ENCODE assay signal across 8 mouse cellular contexts in genomic region chr14:52100170-52100960, GRCm38 (mm10). TPM values are rescaled to one million over a fixed set of nuclear protein-coding genes. Genes with fewer than 3 reads are reported as not detected.
A peak's percentile ranks its signal among the peaks of the same experiment; 100 is the strongest.
DNase-seq lines count a peak whose midpoint lies in the region; ATAC-seq and TF ChIP-seq lines count a peak whose summit lies in the region.
"Had no signal": no experiment of that assay in that cellular context is flagged by ENCODE, and none has a peak within 500 bp of the region (broad histone marks: within the 10 kb centered on the region; RNA-seq: fewer than 3 reads in every experiment).

No protein-coding gene starts in this region.

- H3K4me2 ChIP-seq in limb, embryonic 12.5 days, result peak overlapping the region; percentile 63
- 0 out of 2 replicates have a peak overlapping the region, but pooled peaks have one; percentile 6 for H3K4me2 ChIP-seq in embryonic facial prominence, embryonic 15.5 days (replicated peaks)
- H3K4me2 ChIP-seq in intestine, embryonic 15.5 days (replicated peaks), result peak overlapping the region; percentile 36
- peak overlapping the region; percentile 61 for H3K4me2 ChIP-seq in myocyte (ENCODE audit: low read depth)

- H3K9ac ChIP-seq in limb, embryonic 12.5 days (replicated peaks), result no peak overlapping the region
- H3K9ac ChIP-seq in embryonic facial prominence, embryonic 15.5 days, result no peak overlapping the region
- H3K9ac ChIP-seq in intestine, embryonic 15.5 days, result no peak overlapping the region

- peaks cover 30% of the 10 kb centered on the region for H3K36me3 ChIP-seq in limb, embryonic 12.5 days
- peaks cover 58% of the 10 kb centered on the region for H3K36me3 ChIP-seq in limb, embryonic 10.5 days
- peaks cover 5% of the 10 kb centered on the region for H3K36me3 ChIP-seq in embryonic facial prominence, embryonic 15.5 days
- H3K36me3 ChIP-seq in intestine, embryonic 15.5 days, result 0 out of 2 replicates have a peak, but pooled peaks cover 9% of the 10 kb centered on the region
- peaks cover 24% of the 10 kb centered on the region for H3K36me3 ChIP-seq in myocyte (ENCODE audit: control insufficient read depth, insufficient read depth)

- H3K4me1 ChIP-seq in limb, embryonic 12.5 days (replicated peaks), result peaks cover 19% of the 10 kb centered on the region
- H3K4me1 ChIP-seq in limb, embryonic 10.5 days, result peaks cover 21% of the 10 kb centered on the region
- H3K4me1 ChIP-seq in embryonic facial prominence, embryonic 15.5 days, result peaks cover 21% of the 10 kb centered on the region
- peaks cover 15% of the 10 kb centered on the region; the same call in 1 of the 2 replicates for H3K4me1 ChIP-seq in intestine, embryonic 15.5 days (replicated peaks)

- no peak for DNase-seq in limb, embryonic 10.5 days (ENCODE audit: low spot score)
- DNase-seq in c-Kit-positive CD71-positive TER-119-positive erythroid progenitor cells, embryonic 14.5 days (ENCODE audit: low spot score), result no peak
- no peak for DNase-seq in thymus, postnatal 14 days
- DNase-seq: kidney, postnatal 10 days had no signal

- peaks cover 84% of the 10 kb centered on the region for H3K79me2 ChIP-seq in myocyte (ENCODE audit: control insufficient read depth, insufficient read depth)

- no peak for TF ChIP-seq POLR2A in myocyte (IDR thresholded peaks at IDR 0.05; ENCODE audit: insufficient read length, low read depth)

- no peaks in the 10 kb centered on the region for H3K27me3 ChIP-seq in limb, embryonic 12.5 days
- no peaks in the 10 kb centered on the region for H3K27me3 ChIP-seq in limb, embryonic 10.5 days (ENCODE audit: low read depth, poor library complexity, severe bottlenecking)
- H3K27me3 ChIP-seq in embryonic facial prominence, embryonic 15.5 days, result no peaks in the 10 kb centered on the region
- H3K27me3 ChIP-seq in intestine, embryonic 15.5 days (replicated peaks), result no peaks in the 10 kb centered on the region
- H3K27me3 ChIP-seq in myocyte (ENCODE audit: control insufficient read depth, insufficient read depth, insufficient read length), result no peaks in the 10 kb centered on the region

- WGBS in limb, embryonic 12.5 days, result 76% methylated on average over 5 of the region's 5 CpGs
- 83% methylated on average over 5 of the region's 5 CpGs for WGBS in limb, embryonic 10.5 days
- WGBS in embryonic facial prominence, embryonic 15.5 days, result 60% methylated on average over 5 of the region's 5 CpGs
- 60% methylated on average over 5 of the region's 5 CpGs for WGBS in intestine, embryonic 15.5 days

- no peak overlapping the region for H3K27ac ChIP-seq in limb, embryonic 12.5 days
- no peak overlapping the region for H3K27ac ChIP-seq in limb, embryonic 10.5 days
- H3K27ac ChIP-seq in embryonic facial prominence, embryonic 15.5 days (replicated peaks), result no peak overlapping the region
- no peak overlapping the region for H3K27ac ChIP-seq in intestine, embryonic 15.5 days

- H3ac ChIP-seq in myocyte (ENCODE audit: control insufficient read depth, insufficient read length), result no peak overlapping the region

- H3K4me3 ChIP-seq in limb, embryonic 12.5 days (replicated peaks), result no peak overlapping the region
- H3K4me3 ChIP-seq in limb, embryonic 10.5 days, result no peak overlapping the region
- H3K4me3 ChIP-seq in embryonic facial prominence, embryonic 15.5 days (replicated peaks), result no peak overlapping the region
- H3K4me3 ChIP-seq in intestine, embryonic 15.5 days (replicated peaks), result no peak overlapping the region
- H3K4me3 ChIP-seq in myocyte, result no peak overlapping the region

- ATAC-seq in limb, embryonic 12.5 days (ENCODE audit: insufficient number of reproducible peaks, insufficient read depth, low FRiP score, low TSS enrichment, low read depth), result no peak
- ATAC-seq in embryonic facial prominence, embryonic 15.5 days (ENCODE audit: insufficient number of reproducible peaks, low FRiP score, low TSS enrichment, low read depth), result no peak
- ATAC-seq in intestine, embryonic 15.5 days, result no peak

- H3K9me3 ChIP-seq in limb, embryonic 12.5 days, result no peaks in the 10 kb centered on the region
- H3K9me3 ChIP-seq in limb, embryonic 10.5 days (replicated peaks), result no peaks in the 10 kb centered on the region
- H3K9me3 ChIP-seq in embryonic facial prominence, embryonic 15.5 days (replicated peaks), result no peaks in the 10 kb centered on the region
- no peaks in the 10 kb centered on the region for H3K9me3 ChIP-seq in intestine, embryonic 15.5 days

TF ChIP-seq in myocyte, 11 proteins besides CTCF, POLR2A, EP300 and RAD21:
- TF ChIP-seq TCF3 (IDR thresholded peaks at IDR 0.05; ENCODE audit: insufficient read length, low read depth) (no peak), MYOD1 (IDR thresholded peaks at IDR 0.05; ENCODE audit: control insufficient read depth in 1 of 3, insufficient read length in 2 of 3, low read depth in 2 of 3) (no peak), SRF (IDR thresholded peaks at IDR 0.05; ENCODE audit: control insufficient read depth, insufficient read length, low read depth) (no peak), MAX (IDR thresholded peaks at IDR 0.05; ENCODE audit: low read depth) (no peak), TCF12 (IDR thresholded peaks at IDR 0.05; ENCODE audit: insufficient read depth, poor library complexity, severe bottlenecking) (no peak), CEBPB (IDR thresholded peaks at IDR 0.05; ENCODE audit: insufficient read depth, poor library complexity, severe bottlenecking) (no peak), REST (IDR thresholded peaks at IDR 0.05; ENCODE audit: insufficient read depth, insufficient read length) (no peak)

RNA-seq across cellular contexts. Expression of gene Hnrnpc, which starts 3.5 kb away (rescaled TPM):
- 852 and 869 TPM in 2 replicates for polyA plus RNA-seq in limb, embryonic 12.5 days (2016; fragmentation: Nextera tagmentation; extraction: Ambion mirVana)
- 898 and 916 TPM in 2 replicates for polyA plus RNA-seq in limb, embryonic 10.5 days (2016; fragmentation: Nextera tagmentation; extraction: Ambion mirVana)
- polyA plus RNA-seq in embryonic facial prominence, embryonic 15.5 days (2015; fragmentation: Nextera tagmentation; extraction: Ambion mirVana), result 549 and 552 TPM in 2 replicates
- 555 and 601 TPM in 2 replicates for polyA plus RNA-seq in intestine, embryonic 15.5 days (2015; fragmentation: Nextera tagmentation; extraction: Ambion mirVana)
- polyA plus RNA-seq in myocyte (2012; fragmentation: generic; extraction: Trizol), result 147 TPM

RNA-seq across cellular contexts. Expression of gene Rpgrip1, which starts 10.1 kb away (rescaled TPM):
- polyA plus RNA-seq in limb, embryonic 12.5 days (2016; fragmentation: Nextera tagmentation; extraction: Ambion mirVana), result 72.7 and 84.1 TPM in 2 replicates
- polyA plus RNA-seq in limb, embryonic 10.5 days (2016; fragmentation: Nextera tagmentation; extraction: Ambion mirVana), result 116 and 121 TPM in 2 replicates
- polyA plus RNA-seq in embryonic facial prominence, embryonic 15.5 days (2015; fragmentation: Nextera tagmentation; extraction: Ambion mirVana), result 57.0 and 59.8 TPM in 2 replicates
- polyA plus RNA-seq in intestine, embryonic 15.5 days (2015; fragmentation: Nextera tagmentation; extraction: Ambion mirVana), result 60.1 and 62.2 TPM in 2 replicates
- polyA plus RNA-seq in myocyte (2012; fragmentation: generic; extraction: Trizol), result 0.47 TPM

RNA-seq across cellular contexts. Expression of gene Olfr221, which starts 58.1 kb away (rescaled TPM):
- not detected in 2 replicates for polyA plus RNA-seq in limb, embryonic 12.5 days (2016; fragmentation: Nextera tagmentation; extraction: Ambion mirVana)
- not detected in 2 replicates for polyA plus RNA-seq in limb, embryonic 10.5 days (2016; fragmentation: Nextera tagmentation; extraction: Ambion mirVana)
- polyA plus RNA-seq in embryonic facial prominence, embryonic 15.5 days (2015; fragmentation: Nextera tagmentation; extraction: Ambion mirVana), result 0.19 TPM in 1 of 2 replicates, not detected in the other
- not detected in 2 replicates for polyA plus RNA-seq in intestine, embryonic 15.5 days (2015; fragmentation: Nextera tagmentation; extraction: Ambion mirVana)
- not detected for polyA plus RNA-seq in myocyte (2012; fragmentation: generic; extraction: Trizol)

Comparison
In these comparisons a context has a peak if more than half of its experiments do, and no peak if none do; other contexts are left out.
1. H3K4me2 ChIP-seq: peak in every context shown above with its lines; median percentile 63 in limb, embryonic 12.5 days; 61 in myocyte; 36 in intestine, embryonic 15.5 days; 6 in embryonic facial prominence, embryonic 15.5 days.
2. RNA of gene Rpgrip1, which starts 10.1 kb away (polyA plus RNA-seq): 116 to 121 TPM in limb, embryonic 10.5 days, 72.7 to 84.1 TPM in limb, embryonic 12.5 days, 60.1 to 62.2 TPM in intestine, embryonic 15.5 days and 57.0 to 59.8 TPM in embryonic facial prominence, embryonic 15.5 days; 0.47 TPM in myocyte (single experiment); every median in the first group is over 10 times any median in the second.